Mouse (Mus musculus) lung, postnatal 0 days (tissue): ENCODE data around the gene Gzmk.

ENCODE experiments used
- CTCF ChIP-seq: IDR thresholded peaks from 2 replicates; pipeline ENCODE4 v1.5.1; 2016; ENCODE audit warnings: antibody characterized with exemption, mild to moderate bottlenecking
- EP300 ChIP-seq: IDR thresholded peaks from 2 replicates; pipeline ENCODE4 v1.6.1; 2016; ENCODE audit warnings: antibody characterized with exemption, mild to moderate bottlenecking, control low read depth

GRCm38 (mm10) chr13:113257190-113257589, 31.5 kb upstream of the Gzmk start:
- peak; percentile 57 for TF ChIP-seq CTCF
- no peak for TF ChIP-seq EP300
